Mouse (Mus musculus): ENCODE results near the gene Chst11. TPM values are rescaled to one million over a fixed set of nuclear protein-coding genes. Genes with fewer than 3 reads are reported as not detected.

The Chst11 gene
- polyA plus RNA-seq, 1 experiment, result 10.4 TPM

GRCm38 (mm10) chr10:83202906-83203702 is 217.8 kb downstream of the Chst11 start:
- H3K36me3 ChIP-seq (replicated peaks; ENCODE audit: low read length), result no peaks in the 10 kb centered on the region
- H3K4me3 ChIP-seq (replicated peaks), result no peak overlapping the region
- H3K4me1 ChIP-seq, result peaks cover 16% of the 10 kb centered on the region
- H3K27me3 ChIP-seq (replicated peaks), result peaks cover 39% of the 10 kb centered on the region
- H3K9me3 ChIP-seq, result no peaks in the 10 kb centered on the region
- no peak for TF ChIP-seq FLI1 (IDR thresholded peaks at IDR 0.05; ENCODE audit: low read length)
- TF ChIP-seq GATA1 (IDR thresholded peaks at IDR 0.05; ENCODE audit: borderline replicate concordance, low read length), result no peak

GRCm38 (mm10) chr10:83208436-83208835 is 223.1 kb downstream of the Chst11 start:
- H3K9me3 ChIP-seq, result peaks cover 3% of the 10 kb centered on the region
- H3K4me3 ChIP-seq (replicated peaks), result no peak overlapping the region
- peaks cover 15% of the 10 kb centered on the region; the same call in 1 of the 2 replicates for H3K4me1 ChIP-seq
- H3K27me3 ChIP-seq (replicated peaks), result peaks cover 38% of the 10 kb centered on the region
- no peaks in the 10 kb centered on the region for H3K36me3 ChIP-seq (replicated peaks; ENCODE audit: low read length)
- TF ChIP-seq GATA1 (IDR thresholded peaks at IDR 0.05; ENCODE audit: borderline replicate concordance, low read length) (no peak), FLI1 (IDR thresholded peaks at IDR 0.05; ENCODE audit: low read length) (no peak)

- TF ChIP-seq FLI1 (IDR thresholded peaks at IDR 0.05; ENCODE audit: low read length) (no peak), GATA1 (IDR thresholded peaks at IDR 0.05; ENCODE audit: borderline replicate concordance, low read length) (no peak)
- Histone ChIP-seq H3K36me3 (replicated peaks; ENCODE audit: low read length) (no peaks in the 10 kb centered on the region), H3K4me3 (replicated peaks) (no peak overlapping the region), H3K27me3 (replicated peaks) (peaks cover 33% of the 10 kb centered on the region), H3K9me3 (peaks cover 4% of the 10 kb centered on the region), H3K4me1 (peaks cover 15% of the 10 kb centered on the region; the same call in 1 of the 2 replicates)
Observed at GRCm38 (mm10) chr10:83209388-83209787, 224.1 kb downstream of the Chst11 start.

GRCm38 (mm10) chr10:83210122-83210521 is 224.8 kb downstream of the Chst11 start:
- H3K36me3 ChIP-seq (replicated peaks; ENCODE audit: low read length), result no peaks in the 10 kb centered on the region
- peaks cover 18% of the 10 kb centered on the region for H3K4me1 ChIP-seq
- peaks cover 28% of the 10 kb centered on the region for H3K27me3 ChIP-seq (replicated peaks)
- no peak for TF ChIP-seq GATA1 (IDR thresholded peaks at IDR 0.05; ENCODE audit: borderline replicate concordance, low read length)
- no peak for TF ChIP-seq FLI1 (IDR thresholded peaks at IDR 0.05; ENCODE audit: low read length)
- no peak overlapping the region for H3K4me3 ChIP-seq (replicated peaks)
- peaks cover 4% of the 10 kb centered on the region for H3K9me3 ChIP-seq

- peaks cover 25% of the 10 kb centered on the region for H3K4me1 ChIP-seq
- TF ChIP-seq GATA1 (IDR thresholded peaks at IDR 0.05; ENCODE audit: borderline replicate concordance, low read length), result no peak
- no peak for TF ChIP-seq FLI1 (IDR thresholded peaks at IDR 0.05; ENCODE audit: low read length)
- no peak overlapping the region for H3K4me3 ChIP-seq (replicated peaks)
- H3K27me3 ChIP-seq (replicated peaks), result peaks cover 25% of the 10 kb centered on the region
- peaks cover 4% of the 10 kb centered on the region for H3K9me3 ChIP-seq
- H3K36me3 ChIP-seq (replicated peaks; ENCODE audit: low read length), result no peaks in the 10 kb centered on the region
Observed at GRCm38 (mm10) chr10:83210968-83211583, 225.8 kb downstream of the Chst11 start.

- Histone ChIP-seq H3K36me3 (replicated peaks; ENCODE audit: low read length) (no peaks in the 10 kb centered on the region), H3K9me3 (peaks cover 4% of the 10 kb centered on the region), H3K4me3 (replicated peaks) (no peak overlapping the region), H3K4me1 (peaks cover 20% of the 10 kb centered on the region), H3K27me3 (replicated peaks) (peaks cover 23% of the 10 kb centered on the region)
- no peak for TF ChIP-seq FLI1 (IDR thresholded peaks at IDR 0.05; ENCODE audit: low read length)
- no peak for TF ChIP-seq GATA1 (IDR thresholded peaks at IDR 0.05; ENCODE audit: borderline replicate concordance, low read length)
Observed at GRCm38 (mm10) chr10:83212618-83213017, 227.3 kb downstream of the Chst11 start.

- no peak overlapping the region for H3K4me3 ChIP-seq (replicated peaks)
- peaks cover 16% of the 10 kb centered on the region for H3K27me3 ChIP-seq (replicated peaks)
- no peaks in the 10 kb centered on the region for H3K36me3 ChIP-seq (replicated peaks; ENCODE audit: low read length)
- H3K9me3 ChIP-seq, result peaks cover 4% of the 10 kb centered on the region
- TF ChIP-seq GATA1 (IDR thresholded peaks at IDR 0.05; ENCODE audit: borderline replicate concordance, low read length) (no peak), FLI1 (IDR thresholded peaks at IDR 0.05; ENCODE audit: low read length) (no peak)
- peaks cover 29% of the 10 kb centered on the region for H3K4me1 ChIP-seq
Observed at GRCm38 (mm10) chr10:83215559-83215958, 230.3 kb downstream of the Chst11 start.

- Histone ChIP-seq H3K36me3 (replicated peaks; ENCODE audit: low read length) (no peaks in the 10 kb centered on the region), H3K4me1 (peaks cover 23% of the 10 kb centered on the region), H3K9me3 (peaks cover 8% of the 10 kb centered on the region), H3K27me3 (replicated peaks) (peaks cover 5% of the 10 kb centered on the region), H3K4me3 (replicated peaks) (no peak overlapping the region)
- TF ChIP-seq FLI1 (IDR thresholded peaks at IDR 0.05; ENCODE audit: low read length) (no peak), GATA1 (IDR thresholded peaks at IDR 0.05; ENCODE audit: borderline replicate concordance, low read length) (no peak)
Observed at GRCm38 (mm10) chr10:83217256-83217655, 232.0 kb downstream of the Chst11 start.

GRCm38 (mm10) chr10:83218778-83219177 is 233.5 kb downstream of the Chst11 start:
- Histone ChIP-seq H3K36me3 (replicated peaks; ENCODE audit: low read length) (no peaks in the 10 kb centered on the region), H3K27me3 (replicated peaks) (peaks cover 4% of the 10 kb centered on the region), H3K9me3 (peaks cover 18% of the 10 kb centered on the region), H3K4me1 (peaks cover 28% of the 10 kb centered on the region), H3K4me3 (replicated peaks) (no peak overlapping the region)
- TF ChIP-seq GATA1 (IDR thresholded peaks at IDR 0.05; ENCODE audit: borderline replicate concordance, low read length) (no peak), FLI1 (IDR thresholded peaks at IDR 0.05; ENCODE audit: low read length) (no peak)

- Histone ChIP-seq H3K9me3 (peaks cover 19% of the 10 kb centered on the region), H3K4me3 (replicated peaks) (no peak overlapping the region), H3K27me3 (replicated peaks) (peaks cover 4% of the 10 kb centered on the region), H3K36me3 (replicated peaks; ENCODE audit: low read length) (no peaks in the 10 kb centered on the region), H3K4me1 (peaks cover 32% of the 10 kb centered on the region)
- no peak for TF ChIP-seq GATA1 (IDR thresholded peaks at IDR 0.05; ENCODE audit: borderline replicate concordance, low read length)
- TF ChIP-seq FLI1 (IDR thresholded peaks at IDR 0.05; ENCODE audit: low read length), result no peak
Observed at GRCm38 (mm10) chr10:83219729-83220128, 234.4 kb downstream of the Chst11 start.

Measured in megakaryocyte, embryonic 14.5 days (primary cell).